Comparison of ENCODE assay signal across 22 mouse cellular contexts in the genomic region with DNA sequence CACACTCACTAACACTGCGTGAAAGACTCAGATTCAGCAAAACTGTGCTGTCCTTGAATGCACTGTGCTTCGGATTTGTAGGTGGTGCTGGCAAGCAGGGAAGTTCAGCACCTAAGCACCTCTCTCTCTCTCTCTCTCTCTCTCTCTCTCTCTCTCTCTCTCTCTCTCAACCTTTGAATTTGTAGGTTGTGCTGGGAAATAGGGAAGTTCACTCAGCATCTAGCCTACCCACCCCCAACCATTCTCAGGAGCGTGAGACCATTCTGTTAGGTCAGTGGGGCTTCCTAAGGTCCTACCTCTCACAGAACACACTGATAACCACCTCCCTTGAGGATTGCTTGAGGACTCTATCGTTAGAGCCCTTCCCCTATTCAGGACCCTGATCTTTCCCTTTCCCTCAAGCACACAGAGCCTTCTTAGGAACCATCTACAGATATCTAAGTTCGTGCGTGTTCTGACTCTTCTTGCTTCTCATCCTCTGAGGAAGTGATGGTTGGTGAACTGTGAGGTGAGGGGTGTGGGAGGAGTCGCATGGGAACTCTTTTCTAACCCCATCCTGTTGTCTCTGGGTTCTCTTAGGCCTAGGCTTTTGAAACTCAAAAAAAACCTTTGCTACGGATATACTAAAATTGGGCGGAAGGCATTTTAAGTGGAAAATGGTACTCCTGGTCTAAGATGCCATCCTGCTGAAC. TPM values are rescaled to one million over a fixed set of nuclear protein-coding genes. Genes with fewer than 3 reads are reported as not detected.
DNase-seq lines count a peak whose midpoint lies in the region; ATAC-seq and TF ChIP-seq lines count a peak whose summit lies in the region.
"Had no signal": no experiment of that assay in that cellular context is flagged by ENCODE, and none has a peak within 500 bp of the region (broad histone marks: within the 10 kb centered on the region; RNA-seq: fewer than 3 reads in every experiment).

No protein-coding gene starts in this region.

- peak; percentile 84 for DNase-seq in CD4-positive helper T cell, adult 2 months (ENCODE audit: low read depth, low spot score)
- DNase-seq in CD8-positive naive resting alpha-beta T cell, adult 2 months (ENCODE audit: low read depth in 2 of 2, low spot score in 2 of 2): peak; percentile 64 to 67
- DNase-seq in splenic B cell, adult 2 months (ENCODE audit: low read depth, low spot score): peak; percentile 57
- no peak for DNase-seq in cerebellum, adult 18-20 months
- DNase-seq in hindbrain, postnatal 0 days (ENCODE audit: low spot score): no peak
- DNase-seq: adrenal gland, postnatal 14 days; cerebellum, postnatal 14 days; forebrain, postnatal 0 days; gastrocnemius, adult 2 months; heart, adult 2 months; heart, postnatal 4 days; kidney, adult 11 months; layer of hippocampus, postnatal 36 days had no signal

- no peak overlapping the region for H3K27ac ChIP-seq in hindbrain, postnatal 0 days
- H3K27ac ChIP-seq: forebrain, embryonic 10.5 days; gastrocnemius, adult 2 months; heart, adult 2 months; hindbrain, embryonic 15.5 days; liver, embryonic 14.5 days; lung, embryonic 15.5 days; midbrain, embryonic 15.5 days had no signal

- no peaks in the 10 kb centered on the region for H3K27me3 ChIP-seq in splenic B cell, adult 2 months (ENCODE audit: control insufficient read depth, insufficient read depth, low read length, poor library complexity, severe bottlenecking)
- no peaks in the 10 kb centered on the region for H3K27me3 ChIP-seq in hindbrain, postnatal 0 days (ENCODE audit: insufficient read depth, low read length)
- H3K27me3 ChIP-seq: hindbrain, embryonic 15.5 days; lung, embryonic 15.5 days; midbrain, embryonic 15.5 days; Patski had no signal

- H3K9me3 ChIP-seq in hindbrain, postnatal 0 days (ENCODE audit: low read length): no peaks in the 10 kb centered on the region
- H3K9me3 ChIP-seq: forebrain, embryonic 10.5 days; hindbrain, embryonic 15.5 days; lung, embryonic 15.5 days; midbrain, embryonic 15.5 days had no signal

- H3K4me3 ChIP-seq in hindbrain, postnatal 0 days (ENCODE audit: low read length): no peak overlapping the region
- H3K4me3 ChIP-seq: forebrain, embryonic 10.5 days; gastrocnemius, adult 2 months; heart, adult 2 months; hindbrain, embryonic 15.5 days; lung, embryonic 15.5 days; midbrain, embryonic 15.5 days had no signal

- no peak for TF ChIP-seq CTCF in hindbrain, postnatal 0 days (IDR thresholded peaks at IDR 0.05; ENCODE audit: low read depth)

- 91% methylated on average over 9 of the region's 9 CpGs for WGBS in hindbrain, postnatal 0 days

- peaks cover 3% of the 10 kb centered on the region; the same call in 1 of the 2 replicates for H3K4me1 ChIP-seq in hindbrain, postnatal 0 days (ENCODE audit: insufficient read depth, low read length)

- H3K36me3 ChIP-seq in splenic B cell, adult 2 months (ENCODE audit: control insufficient read depth, insufficient read depth, low read length, poor library complexity, severe bottlenecking): no peaks in the 10 kb centered on the region
- H3K36me3 ChIP-seq in hindbrain, postnatal 0 days (ENCODE audit: insufficient read depth, low read length): no peaks in the 10 kb centered on the region
- H3K36me3 ChIP-seq: forebrain, embryonic 10.5 days; hindbrain, embryonic 15.5 days; lung, embryonic 15.5 days; midbrain, embryonic 15.5 days had no signal

- H3K4me2 ChIP-seq in hindbrain, postnatal 0 days (ENCODE audit: low read depth, low read length): no peak overlapping the region
- H3K4me2 ChIP-seq: hindbrain, embryonic 15.5 days; lung, embryonic 15.5 days; midbrain, embryonic 15.5 days had no signal

- H3K9ac ChIP-seq in hindbrain, postnatal 0 days (replicated peaks; ENCODE audit: low read length): no peak overlapping the region
- H3K9ac ChIP-seq: forebrain, postnatal 0 days; hindbrain, embryonic 15.5 days; liver, embryonic 14.5 days; lung, embryonic 15.5 days; midbrain, embryonic 15.5 days had no signal

- ATAC-seq in megakaryocyte, adult 5-6 weeks (ENCODE audit: poor library complexity, severe bottlenecking): peak; percentile 67
- no peak for ATAC-seq in frontal cortex, adult (ENCODE audit: low TSS enrichment)
- no peak for ATAC-seq in monocyte, adult 5-6 weeks (replicated peaks; ENCODE audit: insufficient number of reproducible peaks, low FRiP score, low TSS enrichment, poor library complexity, severe bottlenecking)
- ATAC-seq in hindbrain, postnatal 0 days: no peak
- ATAC-seq: forebrain, postnatal 0 days; midbrain, embryonic 15.5 days; Patski had no signal

RNA-seq across cellular contexts. Expression of a gene that starts 47.1 kb away (rescaled TPM):
- 146 and 153 TPM in 2 replicates for total RNA-seq in megakaryocyte, adult 5-6 weeks (2015)
- 157 and 197 TPM in 2 replicates for total RNA-seq in megakaryocyte, adult 5-6 weeks (2017)
- total RNA-seq in monocyte, adult 5-6 weeks (2017): 595 to 720 TPM (median 610 TPM) in 3 replicates
- total RNA-seq in hindbrain, postnatal 0 days (2014; rRNA removed): 18.7 and 18.9 TPM in 2 replicates
- 28.6 and 29.7 TPM in 2 replicates for polyA plus RNA-seq in hindbrain, postnatal 0 days (2015; fragmentation: Nextera tagmentation; extraction: Ambion mirVana)

Comparison
In these comparisons a context has a peak if more than half of its experiments do, and no peak if none do; other contexts are left out.
1. DNase-seq: peak in CD4-positive helper T cell, adult 2 months (single experiment), CD8-positive naive resting alpha-beta T cell, adult 2 months (2 of 2) and splenic B cell, adult 2 months (single experiment); none in cerebellum, adult 18-20 months (0 of 2) and hindbrain, postnatal 0 days (single experiment).